Comparison of ENCODE assay signal across 1 mouse cellular context in genomic region chr11:62553633-62554032, GRCm38 (mm10).
TF ChIP-seq lines count a peak whose summit lies in the region.

No protein-coding gene starts in this region.

TF ChIP-seq in MEL, 35 proteins besides CTCF, POLR2A, EP300 and RAD21 (continued from another document):
- 0 out of 2 replicates have a peak, but pooled peaks have one; percentile 10 for TF ChIP-seq ZKSCAN1 (IDR thresholded peaks at IDR 0.05; ENCODE audit: low read depth, low read length)
- no peak for TF ChIP-seq SMC3 (IDR thresholded peaks at IDR 0.05; ENCODE audit: low read depth, low read length)
- TF ChIP-seq BHLHE40 (IDR thresholded peaks at IDR 0.05; ENCODE audit: borderline replicate concordance, low read depth, low read length): no peak
- TF ChIP-seq NRF1 (IDR thresholded peaks at IDR 0.05; ENCODE audit: insufficient read depth, low read depth, low read length, poor library complexity, severe bottlenecking): no peak
- TF ChIP-seq GATA1 (IDR thresholded peaks at IDR 0.05; ENCODE audit: low read depth, low read length): no peak
- no peak for TF ChIP-seq UBTF (IDR thresholded peaks at IDR 0.05; ENCODE audit: borderline replicate concordance, insufficient read depth, low read depth, low read length)
- TF ChIP-seq CHD1 (IDR thresholded peaks at IDR 0.05; ENCODE audit: low read depth, low read length): peak; percentile 69; the same call in 1 of the 2 replicates
